Mouse (Mus musculus) lung, adult 2 months (tissue): ENCODE results near the gene Tent4b.

Experiments
- CTCF ChIP-seq: fragments of 200-500 bp; IDR thresholded peaks from 2 replicates; pipeline ENCODE4 v1.5.1; 2011; ENCODE audit warnings: mild to moderate bottlenecking, low read length, control low read depth; ENCODE audit not compliant: insufficient read depth
- POLR2A ChIP-seq: fragments of 200-500 bp; IDR thresholded peaks from 2 replicates; pipeline ENCODE4 v1.6.1; 2011; ENCODE audit warnings: low read depth, mild to moderate bottlenecking, control low read depth, low read length, borderline replicate concordance; ENCODE audit errors: extremely low read depth

GRCm38 (mm10) chr8:88270086-88270485 is 71.1 kb downstream of the Tent4b start:
- TF ChIP-seq CTCF (no peak), POLR2A (no peak)
